Mouse (Mus musculus) hindbrain, embryonic 16.5 days (tissue): ENCODE measurements around the gene Kif13a. TPM values are rescaled to one million over a fixed set of nuclear protein-coding genes. Genes with fewer than 3 reads are reported as not detected.

Experiments used
- ATAC-seq: fragments of 200-750 bp; cut with Nextera tagmentation; 2 replicates; pipeline ENCODE4 v1.8.0; 2017; ENCODE audit warnings: moderate TSS enrichment, moderate library complexity
- H3K27ac ChIP-seq: fragments of 300-500 bp; sonication (generic); 2 replicates; pipeline ENCODE4 v1.5.1; 2014; ENCODE audit warnings: low read depth, mild to moderate bottlenecking, control low read depth, low read length, moderate library complexity
- H3K27me3 ChIP-seq: fragments of 300-500 bp; sonication (generic); replicated peaks from 2 replicates; pipeline ENCODE4 v1.6.1; 2014; ENCODE audit warnings: low read length; ENCODE audit not compliant: control insufficient read depth, insufficient read depth
- H3K36me3 ChIP-seq: fragments of 300-500 bp; sonication (generic); 2 replicates; pipeline ENCODE4 v1.6.1; 2014; ENCODE audit warnings: mild to moderate bottlenecking, low read length, moderate library complexity, mixed read lengths; ENCODE audit not compliant: control insufficient read depth, insufficient read depth
- H3K4me1 ChIP-seq: fragments of 300-500 bp; sonication (generic); 2 replicates; pipeline ENCODE4 v1.6.1; 2014; ENCODE audit warnings: low read depth, low read length; ENCODE audit not compliant: control insufficient read depth, insufficient read depth
- H3K4me2 ChIP-seq: fragments of 300-500 bp; sonication (generic); 2 replicates; pipeline ENCODE4 v1.6.1; 2014; ENCODE audit warnings: mild to moderate bottlenecking, low read length, control low read depth, moderate library complexity
- H3K4me3 ChIP-seq: fragments of 300-500 bp; sonication (generic); 2 replicates; pipeline ENCODE4 v1.5.1; 2014; ENCODE audit warnings: mild to moderate bottlenecking, low read length, control low read depth, moderate library complexity
- H3K9ac ChIP-seq: fragments of 300-500 bp; sonication (generic); 2 replicates; pipeline ENCODE4 v1.6.1; 2014; ENCODE audit warnings: low read depth, mild to moderate bottlenecking, control low read depth, low read length, moderate library complexity
- H3K9me3 ChIP-seq: fragments of 300-500 bp; sonication (generic); 2 replicates; pipeline ENCODE4 v1.6.1; 2014; ENCODE audit warnings: mild to moderate bottlenecking, low read length, moderate library complexity; ENCODE audit not compliant: control insufficient read depth
- WGBS: fragments of 180-500 bp; shearing (Covaris S2); extraction: QIAGEN DNeasy Blood & Tissue Kit; methylation state at CpG from one replicate; pipeline ENCODE4 v1.1.7; 2014; 5-methylcytosine and 5-hydroxymethylcytosine counted together
- polyA plus RNA-seq: library from polyadenylated mRNA; unstranded; fragments of >200 nt; fragmentation: Nextera tagmentation; extraction: Ambion mirVana; gene quantifications from 2 replicates; pipeline ENCODE4 v1.2.1, GENCODE M21; 2015

Gene Kif13a
- polyA plus RNA-seq, 1 experiment from 2014 or later: 8.0 TPM

DNA sequence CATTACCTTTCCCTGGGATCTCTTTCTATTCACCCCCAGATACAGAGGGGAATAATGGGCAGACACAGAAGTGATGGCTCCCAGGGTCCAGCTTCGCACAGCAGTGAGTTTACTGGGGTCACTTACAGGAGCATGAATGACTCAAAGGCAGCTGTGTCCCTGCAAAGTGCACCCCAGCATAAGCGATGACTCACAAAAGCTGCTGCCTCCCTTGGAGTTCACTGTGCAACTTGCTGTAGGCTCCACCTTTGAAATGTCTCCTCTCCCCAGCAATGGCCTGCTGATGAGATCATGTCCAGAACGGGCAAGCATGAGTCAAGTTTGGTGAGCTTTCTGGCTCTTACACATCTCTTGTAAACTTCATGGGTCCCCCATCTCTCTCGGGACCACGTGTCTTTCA, 29.5 kb upstream of the Kif13a start:
- Histone ChIP-seq H3K4me1 (no peaks in the 10 kb centered on the region), H3K9ac (no peak overlapping the region), H3K4me3 (no peak overlapping the region), H3K9me3 (no peaks in the 10 kb centered on the region), H3K36me3 (no peaks in the 10 kb centered on the region), H3K4me2 (no peak overlapping the region), H3K27ac (no peak overlapping the region), H3K27me3 (no peaks in the 10 kb centered on the region)
- 89% methylated on average over 5 of the region's 5 CpGs for WGBS
- ATAC-seq: no peak

DNA sequence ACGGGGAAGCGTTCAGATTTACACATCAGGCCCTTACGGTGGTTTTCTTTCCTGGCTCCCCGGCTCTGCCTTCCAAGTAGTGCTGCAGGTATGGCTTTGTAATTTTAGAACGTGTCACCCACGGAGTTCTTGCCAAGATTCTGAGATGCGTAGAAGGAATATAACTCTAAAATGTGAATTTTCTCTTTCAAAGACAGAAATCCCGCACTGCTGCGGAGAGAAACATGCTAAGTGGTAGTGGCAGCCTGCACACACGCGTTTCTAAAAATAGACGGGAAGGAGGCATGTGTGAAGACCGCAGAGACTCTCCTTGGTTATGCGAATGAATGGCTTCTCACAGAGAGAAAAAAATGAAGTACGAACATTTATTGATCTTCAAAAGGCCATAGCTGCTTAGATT, 21.5 kb upstream of the Kif13a start:
- H3K36me3 ChIP-seq: no peaks in the 10 kb centered on the region
- no peak overlapping the region for H3K9ac ChIP-seq
- no peak overlapping the region for H3K4me2 ChIP-seq
- no peaks in the 10 kb centered on the region for H3K4me1 ChIP-seq
- no peaks in the 10 kb centered on the region for H3K27me3 ChIP-seq
- no peaks in the 10 kb centered on the region; the same call in 1 of the 2 replicates for H3K9me3 ChIP-seq
- 80% methylated on average over 15 of the region's 15 CpGs for WGBS
- no peak overlapping the region for H3K27ac ChIP-seq
- no peak for ATAC-seq
- H3K4me3 ChIP-seq: no peak overlapping the region

DNA sequence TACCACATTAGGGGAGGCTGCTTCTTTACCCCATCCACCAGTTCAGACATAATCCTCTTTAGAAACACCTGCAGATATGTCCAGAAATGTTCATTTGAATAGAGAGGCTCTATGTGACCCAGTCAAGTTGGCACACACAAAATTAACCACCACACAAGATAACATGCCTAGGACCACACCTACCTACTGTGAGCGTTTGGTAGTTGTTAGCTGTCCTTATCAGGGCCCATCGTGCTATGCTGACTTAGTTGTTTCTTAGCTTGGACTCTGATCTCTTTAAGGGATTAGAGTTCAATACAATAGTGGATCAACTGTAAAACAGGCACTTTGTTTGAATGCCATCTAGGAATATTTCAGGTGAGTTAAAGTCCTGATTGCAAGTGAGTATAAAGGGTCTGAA, 20.1 kb upstream of the Kif13a start:
- Histone ChIP-seq H3K4me1 (no peaks in the 10 kb centered on the region), H3K36me3 (no peaks in the 10 kb centered on the region), H3K4me2 (no peak overlapping the region), H3K27me3 (no peaks in the 10 kb centered on the region), H3K27ac (no peak overlapping the region), H3K9ac (no peak overlapping the region), H3K9me3 (no peaks in the 10 kb centered on the region; the same call in 1 of the 2 replicates), H3K4me3 (no peak overlapping the region)
- no peak for ATAC-seq
- WGBS: 91% methylated on average over 2 of the region's 2 CpGs

DNA sequence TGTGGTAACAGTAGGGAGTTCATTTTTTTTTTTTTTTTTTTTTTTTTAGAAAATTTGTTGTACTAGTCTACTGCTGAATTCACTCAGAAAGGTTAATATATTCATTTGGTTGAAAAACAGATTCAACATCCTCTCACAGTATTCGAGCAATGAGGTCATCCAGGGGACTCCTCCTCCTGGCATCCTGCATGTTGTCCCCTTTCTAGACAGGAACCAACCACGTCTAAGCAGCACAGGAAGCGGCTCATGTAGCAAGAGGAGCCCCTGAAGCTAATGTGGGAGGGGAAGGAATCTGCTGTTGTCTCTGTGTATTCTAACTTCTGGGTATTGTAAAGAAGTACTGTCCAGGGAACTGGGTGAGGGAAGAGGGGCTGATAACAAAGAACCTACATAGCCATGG, 18.4 kb upstream of the Kif13a start:
- Histone ChIP-seq H3K4me2 (no peak overlapping the region), H3K36me3 (no peaks in the 10 kb centered on the region), H3K9me3 (no peaks in the 10 kb centered on the region; the same call in 1 of the 2 replicates), H3K4me1 (no peaks in the 10 kb centered on the region), H3K27me3 (no peaks in the 10 kb centered on the region), H3K27ac (no peak overlapping the region), H3K9ac (no peak overlapping the region), H3K4me3 (no peak overlapping the region)
- ATAC-seq: no peak
- WGBS: 75% methylated on average over 3 of the region's 3 CpGs

DNA sequence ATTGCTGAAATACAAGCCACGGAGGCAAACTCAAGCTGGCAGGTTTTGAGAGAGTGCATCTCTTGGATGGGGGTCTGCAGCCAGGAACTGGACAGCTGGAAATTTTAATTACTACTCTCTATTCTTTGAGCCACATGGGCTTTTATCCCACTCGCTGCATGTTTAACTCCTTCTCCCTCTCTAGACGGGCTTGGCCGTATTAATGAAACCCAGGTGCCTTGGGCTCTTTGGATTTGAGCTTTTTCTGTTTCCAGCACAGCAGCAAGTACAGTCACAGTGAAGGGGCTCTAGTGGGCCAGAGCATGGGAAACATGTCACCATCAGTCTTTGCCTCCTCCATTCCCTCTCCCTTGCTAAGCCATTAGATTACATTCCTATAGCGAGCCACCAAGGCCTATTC, 16.4 kb upstream of the Kif13a start:
- no peaks in the 10 kb centered on the region for H3K4me1 ChIP-seq

DNA sequence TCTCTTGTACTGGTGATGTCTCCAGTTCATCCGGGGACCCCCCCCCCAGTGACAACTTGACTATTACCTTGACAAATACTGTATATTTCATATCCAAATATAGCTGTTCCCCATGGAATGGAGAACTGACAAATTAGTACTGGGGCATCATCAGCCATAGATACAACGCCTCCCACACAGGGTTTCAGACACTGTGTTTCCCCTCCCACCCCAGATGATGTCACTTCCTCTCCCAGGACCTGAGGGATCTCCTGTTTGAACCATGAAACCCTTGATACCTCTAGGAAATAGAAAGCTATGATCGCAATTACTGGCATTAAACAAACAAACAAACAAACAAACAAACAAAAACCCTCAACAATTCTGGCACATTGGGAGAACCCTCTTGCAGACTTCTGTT, 15.6 kb upstream of the Kif13a start:
- H3K36me3 ChIP-seq: no peaks in the 10 kb centered on the region
- no peak overlapping the region for H3K9ac ChIP-seq
- no peaks in the 10 kb centered on the region; the same call in 1 of the 2 replicates for H3K9me3 ChIP-seq
- no peaks in the 10 kb centered on the region for H3K27me3 ChIP-seq
- ATAC-seq: no peak
- no peaks in the 10 kb centered on the region for H3K4me1 ChIP-seq
- no peak overlapping the region for H3K4me3 ChIP-seq
- 87% methylated on average over 3 of the region's 3 CpGs for WGBS
- no peak overlapping the region for H3K4me2 ChIP-seq
- no peak overlapping the region for H3K27ac ChIP-seq

More for the DNA sequence above, 16.4 kb upstream of the Kif13a start:
- Histone ChIP-seq H3K27me3 (no peaks in the 10 kb centered on the region), H3K9me3 (no peaks in the 10 kb centered on the region; the same call in 1 of the 2 replicates), H3K27ac (no peak overlapping the region), H3K36me3 (no peaks in the 10 kb centered on the region), H3K4me2 (no peak overlapping the region), H3K9ac (no peak overlapping the region), H3K4me3 (no peak overlapping the region)
- WGBS: 46% methylated on average over 5 of the region's 5 CpGs
- no peak for ATAC-seq

DNA sequence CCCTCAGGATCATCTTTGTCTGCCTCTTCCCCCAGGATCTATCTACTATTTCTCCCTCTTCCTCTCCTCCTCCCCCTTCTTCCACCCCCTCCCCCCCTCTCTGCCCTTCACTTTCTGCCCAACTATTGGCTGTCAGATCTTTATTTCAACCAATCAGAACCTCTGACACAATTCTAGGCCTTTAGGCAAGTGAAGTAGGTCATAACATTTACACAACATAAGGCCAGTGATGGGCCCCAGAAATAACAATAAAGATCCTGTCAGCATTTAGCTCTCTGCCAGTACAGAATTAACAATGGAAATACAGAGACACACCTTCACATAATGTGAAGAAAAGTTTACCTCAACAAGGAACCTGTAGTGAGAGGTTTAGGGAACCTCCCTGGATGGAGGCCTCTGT, 13.6 kb upstream of the Kif13a start:
- Histone ChIP-seq H3K36me3 (no peaks in the 10 kb centered on the region), H3K9me3 (no peaks in the 10 kb centered on the region), H3K27ac (no peak overlapping the region), H3K27me3 (no peaks in the 10 kb centered on the region), H3K4me3 (no peak overlapping the region), H3K4me2 (no peak overlapping the region), H3K9ac (no peak overlapping the region), H3K4me1 (no peaks in the 10 kb centered on the region)
- ATAC-seq: no peak

DNA sequence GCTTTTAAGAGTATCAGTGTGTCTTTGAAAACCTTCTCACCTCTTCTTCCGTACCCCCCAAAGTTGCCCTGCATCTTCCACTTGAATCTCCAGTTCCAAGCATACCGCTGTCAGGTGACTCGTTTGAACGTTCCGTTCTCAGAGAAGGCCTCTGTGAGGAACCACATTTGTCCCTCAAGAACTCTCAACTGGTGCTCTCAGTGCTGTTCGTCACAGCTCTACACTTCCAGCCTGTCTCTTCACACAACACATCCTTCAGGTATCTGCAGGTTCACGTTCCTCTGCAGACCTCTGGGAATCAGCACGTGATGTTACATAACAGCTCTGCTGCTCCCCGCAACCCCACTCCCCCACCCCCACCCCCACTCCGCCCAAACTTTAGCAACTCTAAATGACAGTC, 4.4 kb upstream of the Kif13a start:
- 88% methylated on average over 10 of the region's 10 CpGs for WGBS
- H3K9ac ChIP-seq: no peak overlapping the region
- H3K9me3 ChIP-seq: no peaks in the 10 kb centered on the region
- H3K4me3 ChIP-seq: no peak overlapping the region
- H3K36me3 ChIP-seq: no peaks in the 10 kb centered on the region
- ATAC-seq: no peak
- peaks cover 4% of the 10 kb centered on the region for H3K4me1 ChIP-seq
- H3K27me3 ChIP-seq: no peaks in the 10 kb centered on the region
- H3K27ac ChIP-seq: no peak overlapping the region
- H3K4me2 ChIP-seq: no peak overlapping the region

DNA sequence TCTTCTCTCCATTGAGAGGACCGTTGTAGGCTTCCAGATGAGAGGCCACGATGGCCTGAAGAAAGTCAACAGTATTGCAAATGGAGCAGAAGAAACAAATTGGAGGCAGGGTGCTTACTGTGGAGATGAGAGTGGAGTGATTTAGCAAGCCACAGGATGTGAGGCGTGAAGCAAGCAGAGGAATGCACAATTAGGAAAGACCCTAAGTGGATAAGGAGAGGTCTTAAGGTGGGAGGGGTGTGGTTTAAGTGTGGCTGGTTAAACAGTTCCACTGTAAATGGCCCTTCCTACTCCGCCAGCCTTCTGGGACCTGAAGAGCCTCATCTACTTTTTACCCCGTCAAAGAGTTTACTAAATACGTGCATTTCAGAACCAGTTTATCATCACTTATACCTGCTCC, 3.2 kb upstream of the Kif13a start:
- Histone ChIP-seq H3K4me2 (no peak overlapping the region), H3K9ac (no peak overlapping the region), H3K27me3 (no peaks in the 10 kb centered on the region), H3K4me3 (no peak overlapping the region), H3K9me3 (no peaks in the 10 kb centered on the region), H3K36me3 (no peaks in the 10 kb centered on the region), H3K27ac (no peak overlapping the region), H3K4me1 (peaks cover 13% of the 10 kb centered on the region)
- WGBS: 79% methylated on average over 6 of the region's 6 CpGs
- no peak for ATAC-seq

DNA sequence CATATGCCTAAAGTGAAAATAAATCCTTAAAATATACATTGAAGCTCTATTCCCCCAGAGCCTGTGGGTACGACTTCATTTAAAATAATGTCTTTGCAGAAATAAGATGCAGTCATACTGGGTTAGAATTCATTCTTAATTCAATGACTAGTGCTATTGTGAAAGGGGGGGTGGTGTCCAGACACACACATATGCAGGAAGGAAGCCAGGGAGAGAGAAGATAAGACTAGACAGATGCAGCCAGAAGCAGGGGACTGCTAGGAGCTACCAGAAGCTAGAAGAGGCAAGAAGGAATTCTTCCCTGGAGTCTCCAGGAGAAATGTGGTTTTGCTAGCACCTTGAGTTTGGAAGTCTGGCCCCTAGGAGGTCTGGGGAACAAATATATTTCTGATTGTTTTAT, 2.4 kb upstream of the Kif13a start:
- H3K9ac ChIP-seq: no peak overlapping the region
- no peak for ATAC-seq
- H3K36me3 ChIP-seq: no peaks in the 10 kb centered on the region
- peaks cover 14% of the 10 kb centered on the region for H3K4me1 ChIP-seq
- no peaks in the 10 kb centered on the region for H3K27me3 ChIP-seq
- H3K4me2 ChIP-seq: no peak overlapping the region
- no peak overlapping the region for H3K4me3 ChIP-seq
- H3K27ac ChIP-seq: no peak overlapping the region
- H3K9me3 ChIP-seq: no peaks in the 10 kb centered on the region
- 89% methylated on average over 1 of the region's 1 CpGs for WGBS
